In the genomic region with DNA sequence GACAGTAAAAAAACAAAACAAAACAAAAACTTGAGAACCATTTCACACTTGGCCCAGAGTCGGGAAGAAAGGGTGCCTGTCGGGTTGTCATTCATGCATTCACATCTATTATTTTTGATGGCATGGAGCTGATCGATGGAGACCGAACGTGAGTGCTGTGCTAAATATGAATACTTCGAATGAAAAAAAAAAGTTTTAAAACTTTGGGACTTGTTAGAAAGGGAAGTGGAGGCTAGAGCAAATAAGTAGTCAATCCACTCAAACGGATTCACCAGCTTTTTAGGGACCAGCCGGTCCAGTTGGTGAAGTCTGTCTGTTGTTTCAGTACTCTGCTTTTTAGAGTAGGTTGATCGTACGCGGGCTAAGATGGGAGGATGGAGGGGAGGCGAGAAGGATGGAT, we compare ENCODE assay signal across 9 mouse cellular contexts. TPM values are rescaled to one million over a fixed set of nuclear protein-coding genes. Genes with fewer than 3 reads are reported as not detected.
DNase-seq lines count a peak whose midpoint lies in the region; ATAC-seq and TF ChIP-seq lines count a peak whose summit lies in the region.
"Had no signal": no experiment of that assay in that cellular context is flagged by ENCODE, and none has a peak within 500 bp of the region (broad histone marks: within the 10 kb centered on the region; RNA-seq: fewer than 3 reads in every experiment).

No protein-coding gene starts in this region.

- peak; percentile 2 for DNase-seq in cerebellum, adult 8-10 months
- no peak for DNase-seq in neural tube, embryonic 11.5 days (ENCODE audit: low spot score)
- no peak for DNase-seq in neural tube, embryonic 10.5 days (ENCODE audit: extremely low spot score, low spot score)
- DNase-seq in limb, embryonic 14.5 days (ENCODE audit: low spot score): no peak
- DNase-seq in adrenal gland, postnatal 10 days: no peak
- DNase-seq in left cerebral cortex, postnatal 4 days: no peak

- TF ChIP-seq POLR2A in limb, embryonic 14.5 days (IDR thresholded peaks at IDR 0.05; ENCODE audit: borderline replicate concordance, extremely low read depth, insufficient read depth, insufficient read length): no peak

- intact Hi-C loops in left cerebral cortex, postnatal 4 days (cut with DNase I): loop anchor here (10.0 kb wide), 1 partner anchor 169 kb away; no protein-coding TSS in a partner anchor

- no peak overlapping the region for H3K27ac ChIP-seq in neural tube, embryonic 11.5 days (ENCODE audit: low read depth, low read length)
- H3K27ac ChIP-seq in limb, embryonic 14.5 days (replicated peaks; ENCODE audit: low read depth, low read length): no peak overlapping the region
- no peak overlapping the region for H3K27ac ChIP-seq in stomach, embryonic 16.5 days (ENCODE audit: low read length)

- no peaks in the 10 kb centered on the region for H3K4me1 ChIP-seq in neural tube, embryonic 11.5 days (ENCODE audit: control insufficient read depth, insufficient read depth, low read length)
- H3K4me1 ChIP-seq in limb, embryonic 14.5 days (ENCODE audit: control insufficient read depth, insufficient read depth, low read length): peaks cover 12% of the 10 kb centered on the region
- H3K4me1 ChIP-seq in stomach, embryonic 16.5 days (ENCODE audit: control insufficient read depth, insufficient read depth, low read length): peaks cover 8% of the 10 kb centered on the region

- no peak for ATAC-seq in cerebellum, adult (ENCODE audit: insufficient number of reproducible peaks, low FRiP score, low TSS enrichment)
- no peak for ATAC-seq in neural tube, embryonic 11.5 days (ENCODE audit: insufficient read depth, low FRiP score, low TSS enrichment)
- no peak for ATAC-seq in limb, embryonic 14.5 days (ENCODE audit: low FRiP score, low read depth)
- no peak; the same call in 1 of the 2 replicates for ATAC-seq in stomach, embryonic 16.5 days (ENCODE audit: insufficient read depth, low FRiP score)

- H3K4me2 ChIP-seq in neural tube, embryonic 11.5 days (ENCODE audit: low read depth): peak overlapping the region; percentile 81
- peak overlapping the region; percentile 99 for H3K4me2 ChIP-seq in limb, embryonic 14.5 days (replicated peaks; ENCODE audit: low read depth, low read length, severe bottlenecking)
- peak overlapping the region; percentile 68 for H3K4me2 ChIP-seq in stomach, embryonic 16.5 days (ENCODE audit: low read depth, low read length)

- H3K27me3 ChIP-seq in neural tube, embryonic 11.5 days (ENCODE audit: control insufficient read depth, insufficient read depth, low read length): peaks cover 45% of the 10 kb centered on the region
- peaks cover 63% of the 10 kb centered on the region for H3K27me3 ChIP-seq in limb, embryonic 14.5 days (ENCODE audit: control insufficient read depth, insufficient read depth, low read length)
- H3K27me3 ChIP-seq in stomach, embryonic 16.5 days (ENCODE audit: control insufficient read depth, insufficient read depth, low read length): peaks cover 66% of the 10 kb centered on the region

- WGBS in neural tube, embryonic 11.5 days: 1% methylated on average over 12 of the region's 12 CpGs
- WGBS in limb, embryonic 14.5 days: 2% methylated on average over 12 of the region's 12 CpGs
- 2% methylated on average over 12 of the region's 12 CpGs for WGBS in stomach, embryonic 16.5 days

- H3K9me3 ChIP-seq in neural tube, embryonic 11.5 days (ENCODE audit: control insufficient read depth, low read length): no peaks in the 10 kb centered on the region
- H3K9me3 ChIP-seq in limb, embryonic 14.5 days (ENCODE audit: control insufficient read depth, low read length): no peaks in the 10 kb centered on the region
- no peaks in the 10 kb centered on the region for H3K9me3 ChIP-seq in stomach, embryonic 16.5 days (replicated peaks; ENCODE audit: control insufficient read depth, low read length)

- H3K36me3 ChIP-seq in neural tube, embryonic 11.5 days (ENCODE audit: control insufficient read depth, insufficient read depth, low read length): no peaks in the 10 kb centered on the region
- H3K36me3 ChIP-seq in limb, embryonic 14.5 days (ENCODE audit: control insufficient read depth, insufficient read depth, low read length): no peaks in the 10 kb centered on the region
- H3K36me3 ChIP-seq in stomach, embryonic 16.5 days (ENCODE audit: control insufficient read depth, insufficient read depth, low read length): no peaks in the 10 kb centered on the region

- H3K9ac ChIP-seq in neural tube, embryonic 11.5 days (ENCODE audit: low read length): no peak overlapping the region
- no peak overlapping the region; the same call in 1 of the 2 replicates for H3K9ac ChIP-seq in limb, embryonic 14.5 days (ENCODE audit: low read depth, low read length, severe bottlenecking)
- no peak overlapping the region for H3K9ac ChIP-seq in stomach, embryonic 16.5 days (ENCODE audit: low read length)

- peak overlapping the region; percentile 39 for H3K4me3 ChIP-seq in neural tube, embryonic 11.5 days (ENCODE audit: low read depth, low read length)
- H3K4me3 ChIP-seq in limb, embryonic 14.5 days (replicated peaks; ENCODE audit: low read length): peak overlapping the region; percentile 50
- peak overlapping the region; percentile 40 for H3K4me3 ChIP-seq in stomach, embryonic 16.5 days (replicated peaks; ENCODE audit: low read length)

RNA-seq across cellular contexts. Expression of a gene that starts 0.5 kb away (rescaled TPM):
- polyA plus RNA-seq in neural tube, embryonic 11.5 days (2014; fragmentation: Nextera tagmentation; extraction: Ambion mirVana): not detected in 2 replicates
- 1.6 and 1.8 TPM in 2 replicates for polyA plus RNA-seq in limb, embryonic 14.5 days (2012; rRNA removed)
- 0.39 and 0.77 TPM in 2 replicates for polyA plus RNA-seq in limb, embryonic 14.5 days (2014; fragmentation: Nextera tagmentation; extraction: Ambion mirVana)
- polyA plus RNA-seq in stomach, embryonic 16.5 days (2015; fragmentation: Nextera tagmentation; extraction: Ambion mirVana): not detected in 2 replicates
- not detected for total RNA-seq in adrenal gland, postnatal 10 days (2021)
- total RNA-seq in left cerebral cortex, postnatal 4 days (2021): not detected
- polyA plus RNA-seq: frontal cortex, adult 2 months had no signal

RNA-seq across cellular contexts. Expression of a gene that starts 37.1 kb away (rescaled TPM):
- not detected in 2 replicates for polyA plus RNA-seq in neural tube, embryonic 11.5 days (2014; fragmentation: Nextera tagmentation; extraction: Ambion mirVana)
- not detected in 2 replicates for polyA plus RNA-seq in limb, embryonic 14.5 days (2012; rRNA removed)
- not detected in 2 replicates for polyA plus RNA-seq in limb, embryonic 14.5 days (2014; fragmentation: Nextera tagmentation; extraction: Ambion mirVana)
- polyA plus RNA-seq in stomach, embryonic 16.5 days (2015; fragmentation: Nextera tagmentation; extraction: Ambion mirVana): not detected in 2 replicates
- not detected for total RNA-seq in adrenal gland, postnatal 10 days (2021)
- not detected for total RNA-seq in left cerebral cortex, postnatal 4 days (2021)
- polyA plus RNA-seq: frontal cortex, adult 2 months had no signal
